Mouse (Mus musculus) kidney, embryonic 16.5 days (tissue): ENCODE results near the gene Dnah8. TPM values are rescaled to one million over a fixed set of nuclear protein-coding genes. Genes with fewer than 3 reads are reported as not detected.
"Not testable (repeated sequence)": the region's sequence is repeated elsewhere in the genome, so short reads cannot be mapped to it uniquely, and the experiment has no call there.

Experiments
- ATAC-seq: fragments of 200-750 bp; cut with Nextera tagmentation; 2 replicates; pipeline ENCODE4 v1.8.0; 2017; ENCODE audit warnings: moderate TSS enrichment; ENCODE audit not compliant: low FRiP score, low TSS enrichment
- H3K27ac ChIP-seq: fragments of 300-500 bp; sonication (generic); 2 replicates; pipeline ENCODE4 v1.5.1; 2014; ENCODE audit warnings: low read length
- H3K27me3 ChIP-seq: fragments of 300-500 bp; sonication (generic); 2 replicates; pipeline ENCODE4 v1.6.1; 2014; ENCODE audit warnings: low read length, control low read depth, mixed read lengths; ENCODE audit not compliant: insufficient read depth
- H3K36me3 ChIP-seq: fragments of 300-500 bp; sonication (generic); 2 replicates; pipeline ENCODE4 v1.6.1; 2014; ENCODE audit warnings: low read length, control low read depth, mixed read lengths; ENCODE audit not compliant: insufficient read depth
- H3K4me1 ChIP-seq: fragments of 300-500 bp; sonication (generic); 2 replicates; pipeline ENCODE4 v1.6.1; 2014; ENCODE audit warnings: low read length, control low read depth, mixed read lengths; ENCODE audit not compliant: insufficient read depth
- H3K4me2 ChIP-seq: fragments of 300-500 bp; sonication (generic); replicated peaks from 2 replicates; pipeline ENCODE4 v1.6.1; 2014; ENCODE audit warnings: low read depth, low read length
- H3K4me3 ChIP-seq: fragments of 300-500 bp; sonication (generic); 2 replicates; pipeline ENCODE4 v1.5.1; 2014; ENCODE audit warnings: mild to moderate bottlenecking, low read length
- H3K9ac ChIP-seq: fragments of 300-500 bp; sonication (generic); replicated peaks from 2 replicates; pipeline ENCODE4 v1.6.1; 2014; ENCODE audit warnings: low read length
- H3K9me3 ChIP-seq: fragments of 300-500 bp; sonication (generic); 2 replicates; pipeline ENCODE4 v1.6.1; 2016; ENCODE audit warnings: low read length, control low read depth
- WGBS: fragments of 180-500 bp; shearing (Covaris S2); extraction: QIAGEN DNeasy Blood & Tissue Kit; methylation state at CpG from one replicate; pipeline ENCODE4 v1.1.7; 2014; 5-methylcytosine and 5-hydroxymethylcytosine counted together
- polyA plus RNA-seq: library from polyadenylated mRNA; unstranded; fragments of >200 nt; fragmentation: Nextera tagmentation; extraction: Ambion mirVana; gene quantifications from 2 replicates; pipeline ENCODE4 v1.2.1, GENCODE M21; 2015

The Dnah8 gene
- 0.82 and 1.2 TPM in 2 replicates for polyA plus RNA-seq

DNA sequence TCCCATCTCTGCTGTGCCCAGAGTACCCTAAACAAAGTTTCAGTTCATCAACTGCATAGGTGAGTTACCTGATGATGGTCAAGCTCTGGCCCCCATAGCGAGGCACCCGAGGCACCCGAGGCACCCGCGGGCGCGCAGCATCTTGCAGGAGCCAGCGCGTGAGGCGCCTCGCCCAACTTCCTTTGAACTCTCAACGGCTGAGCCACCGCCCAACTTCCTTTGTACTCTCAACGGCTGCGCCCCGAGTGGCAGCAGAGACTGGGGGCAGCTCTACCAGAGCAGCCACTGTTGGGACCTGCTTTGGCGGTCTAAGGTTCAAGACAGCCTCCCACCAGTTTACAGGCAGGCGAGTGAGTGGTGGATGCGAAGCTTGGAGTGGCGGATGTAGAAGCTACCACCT is at the start of gene Dnah8:
Gene Dnah8 (plus strand): TSS at position 223 of the 400 bp plus-strand sequence.
- H3K4me1 ChIP-seq, H3K27me3 ChIP-seq, H3K27ac ChIP-seq, ATAC-seq, H3K4me3 ChIP-seq, H3K9ac ChIP-seq, H3K9me3 ChIP-seq, H3K4me2 ChIP-seq, H3K36me3 ChIP-seq: not testable (repeated sequence)
- no CpG with 5 or more reads among the region's 20 CpGs for WGBS

DNA sequence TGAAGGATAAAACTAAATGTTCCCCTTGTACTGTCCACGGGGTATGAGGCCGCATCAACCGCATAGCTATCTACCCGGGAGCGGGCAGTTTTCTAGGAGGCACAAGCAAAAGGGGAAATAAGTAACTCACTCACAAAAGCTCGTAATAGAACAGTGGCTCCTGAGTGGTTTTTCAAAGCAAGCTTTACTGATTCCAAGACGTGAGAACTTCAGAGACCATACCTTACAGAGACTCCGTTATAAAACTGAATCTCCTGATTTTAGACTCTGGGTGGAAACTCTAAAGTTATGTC is 49.4 kb upstream of the Dnah8 start:
- H3K27me3 ChIP-seq, result no peaks in the 10 kb centered on the region
- 64% methylated on average over 8 of the region's 8 CpGs for WGBS
- H3K36me3 ChIP-seq, result no peaks in the 10 kb centered on the region
- H3K4me3 ChIP-seq, result no peak overlapping the region; the same call in 1 of the 2 replicates
- no peak for ATAC-seq
- H3K4me1 ChIP-seq, result peaks cover 35% of the 10 kb centered on the region
- no peak overlapping the region; the same call in 1 of the 2 replicates for H3K9ac ChIP-seq
- no peak overlapping the region; the same call in 1 of the 2 replicates for H3K27ac ChIP-seq
- H3K4me2 ChIP-seq, result peak overlapping the region; percentile 87
- H3K9me3 ChIP-seq, result no peaks in the 10 kb centered on the region

DNA sequence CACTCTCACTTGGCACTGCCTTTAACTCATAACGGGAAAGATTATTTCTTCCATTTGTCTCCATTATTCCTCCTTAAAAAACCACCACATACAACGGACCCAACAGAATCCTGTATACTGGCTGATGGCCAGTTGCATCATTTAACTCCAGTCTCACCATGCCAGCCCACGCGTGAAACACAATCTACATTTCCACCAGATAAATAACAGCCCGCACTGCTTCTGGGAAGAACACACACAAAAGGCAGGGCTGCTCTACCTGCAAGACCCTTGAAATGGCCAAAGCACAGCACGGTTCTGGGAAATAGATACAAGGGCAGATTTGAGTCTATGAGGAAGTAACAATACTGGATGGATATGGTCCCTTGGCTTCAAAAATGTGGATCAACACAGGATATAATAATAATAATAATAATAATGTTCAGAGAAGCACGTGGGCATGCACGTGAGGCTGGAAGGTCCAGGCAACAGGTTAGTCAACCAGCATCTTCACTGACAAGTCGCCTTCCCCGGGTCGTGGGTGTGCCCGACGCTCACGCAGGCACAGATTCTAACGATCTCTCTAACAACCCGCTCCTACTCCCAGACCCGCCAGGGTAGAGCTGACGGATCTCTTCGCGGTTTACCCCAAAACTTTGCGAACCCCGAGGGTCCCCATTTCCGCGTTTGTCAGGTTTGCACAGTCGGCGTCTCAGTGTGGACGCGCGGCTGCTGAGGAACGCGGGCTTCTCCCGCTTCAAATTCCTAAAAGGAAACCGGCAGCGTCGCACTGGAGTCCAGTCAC is 48.8 kb upstream of the Dnah8 start:
- H3K9ac ChIP-seq, result peak overlapping the region; percentile 81
- H3K4me1 ChIP-seq, result peaks cover 31% of the 10 kb centered on the region
- H3K36me3 ChIP-seq, result no peaks in the 10 kb centered on the region
- peak overlapping the region; percentile 85 for H3K4me3 ChIP-seq
- H3K27ac ChIP-seq, result peak overlapping the region; percentile 89; the same call in 1 of the 2 replicates
- no peak; the same call in none of the 2 replicates for ATAC-seq
- H3K9me3 ChIP-seq, result no peaks in the 10 kb centered on the region
- 6% methylated on average over 35 of the region's 35 CpGs for WGBS
- H3K4me2 ChIP-seq, result peak overlapping the region; percentile 87
- H3K27me3 ChIP-seq, result no peaks in the 10 kb centered on the region

DNA sequence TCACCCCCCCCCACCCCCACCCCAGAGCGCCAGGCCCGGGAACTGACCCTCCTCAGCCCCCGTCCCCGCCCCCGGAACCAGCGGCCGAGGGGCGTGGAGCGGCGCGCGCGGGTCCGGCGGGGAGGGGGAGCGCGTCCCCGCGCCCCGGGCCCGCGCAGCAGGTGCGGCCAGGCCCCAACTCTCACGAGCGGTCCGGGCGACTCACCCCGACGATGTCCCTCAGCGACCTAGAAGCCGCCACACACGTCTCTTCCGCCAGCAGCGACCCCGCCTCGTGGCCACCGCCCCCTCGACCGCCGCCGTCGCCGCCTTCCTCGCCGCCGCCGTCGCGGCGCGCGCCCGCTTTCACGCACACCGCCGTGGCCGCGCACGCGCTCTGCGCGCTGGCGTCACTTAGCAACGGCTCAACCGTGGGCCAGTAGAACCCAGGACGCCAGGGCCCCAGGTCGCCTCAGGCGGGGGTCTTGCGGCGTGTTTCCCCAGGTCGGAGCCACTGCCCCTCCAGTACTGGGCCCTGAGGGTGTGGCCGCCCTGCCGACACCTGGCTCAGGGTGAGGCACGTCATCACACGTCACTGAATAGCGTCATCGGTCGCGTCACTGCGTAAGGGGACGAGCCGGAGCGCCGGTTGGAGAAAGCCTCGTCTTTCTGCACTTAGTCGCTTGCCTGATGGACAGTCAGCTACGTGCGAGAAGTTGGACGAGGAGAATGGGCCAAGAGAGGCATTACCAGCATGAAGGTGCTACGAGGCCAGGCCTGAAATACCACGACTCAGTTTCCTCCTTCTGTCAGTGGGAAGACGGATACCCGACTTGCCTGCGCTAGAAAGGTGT is 48.0 kb upstream of the Dnah8 start, which contains the start of gene Btbd9:
Gene Btbd9 (minus strand): TSS at position 548 of the 833 bp plus-strand sequence.
- ATAC-seq, result peak; percentile 92
- H3K36me3 ChIP-seq, result no peaks in the 10 kb centered on the region
- peak within 1 kb of the TSS; percentile 87 for H3K4me2 ChIP-seq
- H3K9ac ChIP-seq, result peak within 1 kb of the TSS; percentile 81
- peak within 1 kb of the TSS; percentile 85 for H3K4me3 ChIP-seq
- no peaks in the 10 kb centered on the region for H3K9me3 ChIP-seq
- whole genome bisulfite sequencing, result under 1% methylated on average over 73 of the region's 94 CpGs
- H3K27me3 ChIP-seq, result no peaks in the 10 kb centered on the region
- peak within 1 kb of the TSS; percentile 89 for H3K27ac ChIP-seq
- H3K4me1 ChIP-seq, result peaks cover 22% of the 10 kb centered on the region

DNA sequence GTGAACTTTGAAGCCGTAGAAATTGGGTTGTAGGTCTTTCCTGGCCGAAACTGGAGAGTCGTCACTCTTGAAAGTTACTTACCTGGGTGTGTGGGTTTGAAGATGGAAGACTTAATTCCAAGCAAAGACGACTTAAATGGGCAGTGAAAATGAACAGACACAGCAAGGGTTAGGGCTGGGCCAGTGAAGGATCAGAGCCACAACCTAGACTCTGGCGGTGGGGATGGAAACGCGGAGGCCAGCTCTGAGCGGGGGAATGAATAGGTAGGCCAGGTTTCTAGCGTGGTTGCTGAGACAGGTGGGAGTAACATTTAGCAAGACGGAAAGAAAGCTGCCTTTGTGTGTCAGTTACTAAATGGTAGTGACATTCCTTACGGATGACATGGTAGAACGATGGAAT is 47.2 kb upstream of the Dnah8 start:
- Histone ChIP-seq H3K4me1 (peaks cover 22% of the 10 kb centered on the region), H3K4me3 (peak overlapping the region; percentile 85), H3K4me2 (peak overlapping the region; percentile 87), H3K9ac (peak overlapping the region; percentile 81), H3K27ac (no peak overlapping the region; the same call in 1 of the 2 replicates), H3K27me3 (no peaks in the 10 kb centered on the region), H3K36me3 (no peaks in the 10 kb centered on the region), H3K9me3 (no peaks in the 10 kb centered on the region)
- no peak for ATAC-seq
- WGBS, result 61% methylated on average over 12 of the region's 12 CpGs

DNA sequence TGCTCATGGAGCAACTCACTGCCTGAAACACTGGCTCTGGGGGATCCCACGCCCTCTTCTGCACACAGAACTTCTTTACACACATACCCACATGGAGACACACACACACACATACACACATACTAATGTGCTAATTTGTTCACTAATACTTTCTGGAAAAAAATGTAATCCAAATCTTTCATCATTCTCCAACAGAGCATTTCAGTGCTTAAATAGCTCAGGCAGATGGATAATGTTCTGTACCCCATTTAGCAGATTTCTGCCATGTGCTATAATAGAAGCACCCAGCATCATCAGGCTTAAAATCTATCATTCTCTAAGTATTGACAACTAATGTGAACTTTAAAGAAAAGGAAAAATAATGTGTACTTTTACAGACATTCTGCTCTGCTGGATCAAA is 43.4 kb upstream of the Dnah8 start:
- H3K27me3 ChIP-seq, result no peaks in the 10 kb centered on the region
- H3K9me3 ChIP-seq, result no peaks in the 10 kb centered on the region

DNA sequence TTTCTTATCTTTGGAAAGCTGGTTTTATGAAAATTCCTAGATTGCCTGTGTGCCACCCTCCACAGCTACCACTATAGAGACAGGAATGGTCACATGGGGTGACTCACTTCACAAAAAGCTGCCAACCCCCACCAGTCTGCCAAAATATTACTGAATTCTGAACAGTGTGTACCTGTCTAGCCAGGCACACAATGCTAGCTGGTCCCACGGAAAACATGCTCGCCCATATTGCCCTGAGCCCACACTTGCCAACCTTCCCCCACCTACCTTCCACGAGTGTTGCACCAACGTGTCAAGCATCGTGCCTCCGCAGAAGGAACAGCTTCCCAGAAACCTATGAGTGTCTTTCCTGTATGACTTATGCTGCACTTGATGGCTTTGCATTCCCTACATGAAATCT is 43.0 kb upstream of the Dnah8 start:
- no peak for ATAC-seq
- peaks cover 7% of the 10 kb centered on the region for H3K4me1 ChIP-seq
- H3K4me2 ChIP-seq, result no peak overlapping the region
- H3K9me3 ChIP-seq, result no peaks in the 10 kb centered on the region
- no peaks in the 10 kb centered on the region for H3K27me3 ChIP-seq
- H3K36me3 ChIP-seq, result no peaks in the 10 kb centered on the region
- H3K4me3 ChIP-seq, result no peak overlapping the region
- WGBS, result 88% methylated on average over 6 of the region's 6 CpGs
- H3K27ac ChIP-seq, result no peak overlapping the region
- H3K9ac ChIP-seq, result no peak overlapping the region

More for the DNA sequence above, 43.4 kb upstream of the Dnah8 start:
- no peaks in the 10 kb centered on the region for H3K36me3 ChIP-seq
- no peak overlapping the region for H3K27ac ChIP-seq
- H3K9ac ChIP-seq, result no peak overlapping the region
- no peak for ATAC-seq
- H3K4me1 ChIP-seq, result peaks cover 7% of the 10 kb centered on the region
- 71% methylated on average over 1 of the region's 1 CpGs for WGBS
- H3K4me2 ChIP-seq, result no peak overlapping the region
- no peak overlapping the region for H3K4me3 ChIP-seq

DNA sequence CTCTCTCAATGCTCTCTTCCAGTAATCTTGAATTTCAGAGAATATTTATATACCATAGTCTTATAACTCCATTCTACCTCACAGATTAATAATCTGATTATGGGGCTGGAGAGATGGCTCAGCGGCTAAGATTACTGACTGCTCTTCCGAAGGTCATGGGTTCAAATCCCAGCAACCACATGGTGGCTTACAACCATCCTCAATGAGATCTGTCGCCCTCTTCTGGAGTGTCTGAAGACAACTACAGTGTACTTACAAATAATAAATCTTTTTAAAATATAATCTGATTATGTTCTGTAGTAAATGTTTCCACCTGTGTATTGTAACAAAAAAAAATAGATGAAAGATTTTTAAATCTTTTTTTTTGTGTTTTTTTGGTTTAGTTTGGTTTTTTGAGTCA is 41.8 kb upstream of the Dnah8 start:
- Histone ChIP-seq H3K4me2 (no peak overlapping the region), H3K9me3 (no peaks in the 10 kb centered on the region), H3K4me3 (no peak overlapping the region), H3K9ac (no peak overlapping the region), H3K4me1 (peaks cover under 1% of the 10 kb centered on the region; the same call in 1 of the 2 replicates), H3K36me3 (no peaks in the 10 kb centered on the region), H3K27ac (no peak overlapping the region), H3K27me3 (no peaks in the 10 kb centered on the region)
- 85% methylated on average over 3 of the region's 3 CpGs for WGBS
- ATAC-seq, result no peak

DNA sequence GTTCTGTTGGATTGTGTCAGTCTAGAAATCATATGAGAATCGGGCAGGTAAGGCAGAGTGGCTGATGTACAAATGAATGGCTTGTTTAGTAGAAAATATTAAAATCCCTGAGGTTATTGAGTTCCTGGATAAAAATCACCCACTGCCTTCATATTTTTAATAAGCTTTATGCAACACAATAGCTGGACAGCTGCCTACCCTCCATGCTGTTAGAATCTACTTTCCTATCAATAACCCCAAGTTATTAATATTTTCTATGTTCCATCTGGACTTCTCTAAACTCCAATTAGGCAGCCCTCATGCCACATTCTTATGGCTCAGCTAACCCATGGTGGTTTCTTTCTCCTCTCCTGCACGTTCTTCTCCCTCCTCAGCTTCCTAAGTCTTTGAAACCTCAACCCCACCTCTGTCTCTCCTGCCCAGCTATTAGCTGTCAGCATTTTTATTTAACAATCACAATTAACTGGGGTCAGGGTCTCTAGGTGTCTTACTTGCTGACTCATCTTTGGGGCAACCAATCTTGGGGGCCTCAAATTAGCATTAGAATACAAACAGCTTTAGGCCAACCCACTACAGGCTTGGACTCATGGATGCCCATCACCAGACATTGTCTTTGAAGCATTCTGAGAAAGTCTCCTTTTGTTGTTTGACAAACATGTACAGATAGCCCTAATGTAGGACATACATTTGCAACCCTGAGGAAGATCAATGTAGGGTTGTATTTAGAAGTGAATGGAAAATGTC is 40.7 kb upstream of the Dnah8 start:
- no peaks in the 10 kb centered on the region for H3K9me3 ChIP-seq
- H3K36me3 ChIP-seq, result no peaks in the 10 kb centered on the region
- ATAC-seq, result no peak
- H3K4me2 ChIP-seq, result no peak overlapping the region
- no peaks in the 10 kb centered on the region for H3K27me3 ChIP-seq
- no peak overlapping the region for H3K4me3 ChIP-seq
- no peak overlapping the region for H3K27ac ChIP-seq
- H3K9ac ChIP-seq, result no peak overlapping the region
- 82% methylated on average over 2 of the region's 2 CpGs for WGBS
- H3K4me1 ChIP-seq, result no peaks in the 10 kb centered on the region
